Mouse (Mus musculus): ENCODE data around the gene Dock4.

Dock4 gene

DNA sequence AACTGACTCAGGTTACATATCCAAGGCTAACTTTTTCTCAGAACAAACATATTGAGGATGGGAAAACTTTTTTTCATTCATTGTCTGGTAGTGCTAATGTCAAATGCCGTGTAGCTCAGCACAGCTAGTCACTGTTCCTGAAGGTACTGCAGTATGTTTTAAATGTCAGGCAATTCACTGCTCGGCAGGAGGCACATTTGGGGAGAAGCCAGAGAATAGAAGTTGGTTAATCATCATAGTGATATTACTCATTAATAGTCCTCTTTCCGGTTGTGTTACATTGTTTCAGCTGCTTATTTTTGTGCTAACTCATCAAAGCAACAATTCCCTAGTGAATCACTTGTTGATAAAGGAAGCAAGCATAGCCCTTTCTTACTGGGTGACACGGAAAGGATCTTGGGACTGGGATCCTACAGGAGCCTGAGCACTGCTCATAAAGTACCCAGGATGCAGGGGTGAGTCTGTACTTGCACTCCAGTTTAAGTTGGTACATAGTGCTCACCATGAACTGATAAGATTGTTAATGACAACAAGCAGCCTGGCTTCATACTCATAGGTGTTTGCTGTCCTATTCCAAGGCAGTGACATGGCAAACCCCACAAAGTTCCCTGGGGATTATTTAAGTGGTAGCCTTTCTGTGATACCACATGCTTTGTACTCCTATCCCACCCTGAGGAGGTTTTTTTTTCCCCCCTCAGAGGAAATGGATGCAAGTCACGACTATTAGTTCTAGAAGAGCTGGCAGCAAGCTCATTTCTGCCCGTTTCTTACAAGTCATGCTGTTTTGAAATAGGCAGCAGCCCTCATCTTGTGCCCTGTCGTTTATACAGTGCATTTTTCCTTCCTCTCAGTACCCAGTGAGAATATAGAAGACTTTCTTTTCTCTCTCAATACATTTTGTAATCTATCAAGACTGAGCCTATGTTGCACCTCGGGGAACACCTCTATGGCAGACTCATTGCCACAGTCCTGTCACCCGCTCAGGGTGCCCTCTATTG, 123.5 kb downstream of the Dock4 start:
- no peak for DNase-seq

- no peak for DNase-seq
These were observed 124.5 kb downstream of the Dock4 start for GRCm38 (mm10) chr12:40570250-40570649.

DNA sequence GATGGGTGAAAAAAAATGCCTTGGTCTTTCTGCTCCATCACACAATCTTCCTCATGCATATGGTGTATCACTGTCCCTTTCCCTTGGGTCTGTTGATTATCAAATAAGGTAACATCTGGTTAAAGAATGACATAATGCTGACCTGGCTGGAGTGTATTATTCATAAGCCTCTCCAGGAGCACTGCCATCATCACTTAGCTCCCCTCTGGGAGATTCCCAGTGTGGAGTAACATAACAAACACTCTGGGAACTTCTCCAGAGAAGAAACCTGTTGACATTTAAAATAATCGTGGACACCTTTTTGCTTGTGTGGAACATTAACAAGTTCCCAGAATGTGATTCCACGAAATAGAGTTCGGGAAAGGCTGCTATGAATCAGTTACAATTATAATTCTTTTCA, 128.3 kb downstream of the Dock4 start:
- no peak for DNase-seq

GRCm38 (mm10) chr12:40576749-40577148, 131.0 kb downstream of the Dock4 start:
- DNase-seq: no peak

- no peak for DNase-seq
These were observed 134.6 kb downstream of the Dock4 start for GRCm38 (mm10) chr12:40580351-40580750.

- DNase-seq: no peak
These were observed 135.3 kb downstream of the Dock4 start for GRCm38 (mm10) chr12:40581037-40581436.

DNA sequence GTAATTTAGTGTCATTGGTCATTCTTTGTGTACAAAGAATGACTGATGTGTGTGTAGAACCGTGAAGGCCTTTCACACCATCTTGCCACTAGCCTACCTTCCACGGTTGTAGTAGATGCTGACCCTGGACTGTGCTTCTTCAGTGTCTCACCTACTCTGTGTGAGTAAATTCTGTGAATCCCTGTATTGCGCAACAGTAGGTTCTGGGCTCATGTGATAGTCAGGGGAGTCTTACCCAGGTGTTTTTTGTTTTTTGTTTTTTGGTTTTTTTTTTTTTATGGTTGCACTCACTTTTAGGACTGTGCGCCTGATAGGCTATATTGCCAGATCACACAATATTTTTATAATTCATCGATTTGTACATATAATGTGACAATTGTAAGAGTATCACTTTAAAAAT, 136.3 kb downstream of the Dock4 start:
- no peak for DNase-seq

GRCm38 (mm10) chr12:40584526-40585289, 139.0 kb downstream of the Dock4 start:
- DNase-seq: no peak

DNA sequence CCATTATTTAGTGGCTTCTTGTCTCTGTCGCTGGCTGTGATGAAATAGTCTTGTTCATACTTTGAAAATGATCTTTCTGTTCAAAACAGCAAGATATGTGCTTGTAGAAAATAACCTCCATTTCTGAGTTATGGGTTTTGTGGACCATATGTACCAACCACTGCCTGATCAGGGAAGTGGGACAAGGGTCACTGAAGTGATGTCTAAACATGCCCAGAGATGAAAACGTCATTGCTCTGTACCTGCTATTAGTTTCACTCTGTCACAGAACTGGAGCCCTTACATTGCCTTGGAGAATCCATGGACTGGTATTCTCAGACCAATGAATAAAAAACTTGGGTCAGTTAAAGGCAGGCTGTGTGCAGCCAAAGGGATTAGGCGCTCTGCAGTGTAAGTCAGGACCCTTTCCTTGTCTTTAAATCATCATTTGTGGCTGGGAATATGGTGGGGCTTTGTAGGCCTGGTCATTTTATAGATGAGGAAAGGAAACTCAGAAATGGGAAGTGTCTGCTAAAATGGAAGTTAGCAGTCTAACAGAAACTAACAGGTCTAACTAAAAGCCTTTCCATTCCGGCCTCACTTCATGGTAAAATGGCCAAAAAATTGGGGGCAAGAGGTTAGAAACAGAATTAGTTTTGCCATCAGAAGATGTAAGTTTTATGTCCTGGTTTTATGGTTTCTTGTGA, 139.8 kb downstream of the Dock4 start:
- no peak for DNase-seq

DNA sequence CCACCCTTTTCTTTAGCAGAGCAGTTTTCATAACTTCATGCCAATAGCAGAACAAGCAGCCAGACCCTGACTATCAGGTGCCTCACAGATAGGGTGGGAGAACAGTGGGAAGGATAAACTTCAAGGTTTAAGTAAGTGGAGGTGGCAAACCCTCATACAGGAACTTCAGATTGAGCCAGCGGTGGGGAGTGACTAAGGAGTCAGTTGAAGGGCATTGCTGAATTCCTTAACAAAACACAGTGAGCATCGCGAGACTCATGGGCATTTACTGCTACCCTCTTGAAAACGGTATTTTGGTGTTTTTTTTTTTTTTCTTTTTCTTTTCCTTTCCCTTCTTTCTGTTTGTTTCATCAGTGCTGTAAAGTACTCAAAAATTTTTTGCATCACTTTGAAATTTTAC, 148.4 kb downstream of the Dock4 start:
- no peak for DNase-seq

DNA sequence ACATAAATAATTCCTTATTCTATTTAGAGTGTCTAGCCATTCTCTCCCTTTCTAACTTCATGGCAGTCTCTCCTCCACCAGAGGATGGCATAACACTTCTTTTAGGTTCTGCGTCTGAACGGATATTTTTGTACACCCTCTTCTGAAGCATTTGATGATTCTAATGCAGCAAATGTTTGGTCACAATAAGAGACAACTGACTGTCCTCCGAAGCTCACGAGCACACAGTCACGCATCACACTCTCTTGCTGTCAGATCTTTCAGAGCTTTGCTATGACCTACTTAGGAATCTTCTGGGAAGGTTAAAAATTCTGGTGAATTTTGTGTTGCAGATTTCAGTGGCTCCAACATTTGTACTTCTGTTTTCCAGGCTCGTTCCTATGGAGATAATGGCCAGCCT, 149.7 kb downstream of the Dock4 start:
- no peak for DNase-seq

- no peak for DNase-seq
These were observed 150.3 kb downstream of the Dock4 start for GRCm38 (mm10) chr12:40596020-40596419.

GRCm38 (mm10) chr12:40596441-40596840, 150.7 kb downstream of the Dock4 start:
- DNase-seq: no peak

DNA sequence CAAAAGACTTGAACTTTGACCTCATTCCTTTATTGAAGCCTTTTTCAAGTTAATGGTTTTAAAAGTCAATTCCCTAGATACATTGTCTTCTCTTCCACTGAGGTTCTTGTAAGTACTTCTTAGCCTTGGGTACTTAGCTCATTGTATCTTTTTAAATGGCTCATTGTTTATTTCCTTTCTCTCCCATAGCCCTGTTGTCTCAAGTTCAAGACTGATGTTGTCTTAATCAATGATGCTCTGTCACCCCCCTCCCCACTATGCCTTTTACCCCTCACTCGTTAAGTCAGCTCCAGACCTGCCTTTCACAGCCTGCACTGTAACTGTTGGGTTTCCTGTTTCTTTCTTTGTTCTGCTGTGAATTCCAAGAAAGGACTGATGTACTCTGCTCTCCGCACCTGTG, 154.2 kb downstream of the Dock4 start:
- DNase-seq: no peak

GRCm38 (mm10) chr12:40605565-40605964, 159.8 kb downstream of the Dock4 start:
- DNase-seq: no peak

DNA sequence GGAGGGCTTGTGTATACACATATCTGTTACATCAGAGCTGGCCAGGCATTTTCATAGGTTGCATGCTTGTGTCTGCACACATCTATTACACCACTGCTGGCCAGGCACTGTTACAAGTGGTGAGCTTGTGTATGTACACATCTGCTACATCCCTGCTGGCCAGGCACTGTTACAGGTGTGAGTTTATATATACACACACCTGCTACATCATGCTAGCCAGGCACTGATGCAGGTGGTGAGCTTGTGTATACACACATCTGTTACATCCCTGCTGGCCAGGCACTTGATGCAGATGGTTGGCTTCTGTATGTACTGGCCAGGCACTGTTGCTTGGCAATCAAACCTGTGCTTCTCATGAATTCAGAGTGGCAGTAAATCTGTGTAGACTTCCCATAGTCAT, 177.2 kb downstream of the Dock4 start:
- DNase-seq: no peak

- DNase-seq: no peak
These were observed 180.8 kb downstream of the Dock4 start for GRCm38 (mm10) chr12:40626521-40626920.

DNA sequence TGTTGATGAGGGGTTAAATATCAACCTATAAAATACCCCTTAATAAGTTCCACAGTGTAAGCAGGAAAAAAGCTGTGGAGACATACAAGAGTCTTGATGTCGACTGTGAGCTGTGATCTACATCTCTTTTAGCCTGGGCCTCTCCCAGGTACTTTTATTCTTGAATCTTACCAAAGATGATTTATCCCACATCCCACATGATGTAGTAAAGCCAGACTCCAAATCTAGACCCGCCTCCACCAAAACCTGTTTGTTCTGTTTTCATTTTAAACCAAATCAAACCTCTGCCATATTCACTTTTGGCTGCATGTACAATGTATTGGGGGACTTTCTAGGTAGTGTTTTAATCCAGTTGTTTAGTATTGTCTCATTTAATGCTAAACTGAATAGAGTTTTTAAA, 187.5 kb downstream of the Dock4 start:
- no peak for DNase-seq

DNA sequence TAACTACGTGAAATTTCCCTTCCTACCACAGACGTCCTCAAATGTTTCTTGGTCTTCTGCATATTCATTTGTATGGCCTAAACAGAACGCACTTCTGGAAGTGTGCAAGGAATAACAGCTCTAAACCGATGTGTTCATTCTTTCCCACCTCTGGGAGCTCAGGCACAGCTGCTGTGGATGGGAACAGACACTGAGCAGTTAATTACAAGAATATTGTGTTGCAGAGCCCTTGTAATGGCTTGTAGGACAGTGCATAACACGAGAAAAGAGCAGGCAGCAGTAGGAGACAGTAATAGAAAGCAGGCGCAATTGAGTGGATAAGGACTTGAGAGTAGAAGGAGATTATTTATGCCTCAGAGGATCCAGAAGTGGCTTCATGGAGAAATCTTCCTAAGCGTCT, 188.4 kb downstream of the Dock4 start:
- DNase-seq: no peak

GRCm38 (mm10) chr12:40635991-40636390, 190.2 kb downstream of the Dock4 start:
- no peak for DNase-seq

DNA sequence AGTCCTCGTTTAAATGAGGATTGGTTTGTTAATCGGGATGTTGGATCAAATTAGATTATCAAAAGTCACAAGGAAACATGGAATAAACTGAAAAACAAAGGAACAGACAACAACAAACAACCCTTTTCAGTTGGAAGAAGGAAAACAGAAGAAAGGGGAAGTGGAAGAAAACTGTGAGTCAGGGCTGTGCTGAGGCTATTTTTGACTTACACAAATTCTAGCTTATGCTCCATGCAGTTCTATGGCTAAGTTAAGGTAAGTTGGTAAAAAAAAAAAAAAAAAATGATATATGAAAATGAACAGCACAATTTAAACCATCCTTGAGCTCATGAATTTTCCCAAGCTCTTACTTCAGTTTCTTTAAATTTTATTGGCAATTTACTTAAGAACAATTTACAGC, 191.7 kb downstream of the Dock4 start:
- no peak for DNase-seq

DNA sequence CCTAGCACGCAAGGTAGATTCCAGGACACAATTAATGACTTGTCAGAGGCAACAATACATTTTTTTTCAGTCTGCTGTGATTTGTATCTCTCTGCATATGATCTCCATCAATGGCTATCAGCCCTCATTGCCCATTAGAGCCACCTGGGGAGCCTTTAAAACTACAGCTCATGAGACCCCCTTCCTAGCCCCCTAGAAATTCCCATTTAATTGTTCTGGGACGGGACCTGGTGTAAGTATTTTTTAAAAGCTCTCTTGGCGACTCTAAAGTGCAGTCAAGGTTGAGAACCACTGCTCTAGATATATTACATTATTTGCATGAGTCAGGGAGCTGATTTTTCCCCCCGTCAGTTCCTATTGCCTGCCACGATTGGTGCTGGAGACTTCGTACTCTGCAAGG, 200.1 kb downstream of the Dock4 start:
- no peak for DNase-seq

GRCm38 (mm10) chr12:40654312-40654711, 208.6 kb downstream of the Dock4 start:
- DNase-seq: no peak

Measured in cerebellum, postnatal 36 days (tissue).